Comparison of ENCODE assay signal across 8 mouse cellular contexts in the genomic region with DNA sequence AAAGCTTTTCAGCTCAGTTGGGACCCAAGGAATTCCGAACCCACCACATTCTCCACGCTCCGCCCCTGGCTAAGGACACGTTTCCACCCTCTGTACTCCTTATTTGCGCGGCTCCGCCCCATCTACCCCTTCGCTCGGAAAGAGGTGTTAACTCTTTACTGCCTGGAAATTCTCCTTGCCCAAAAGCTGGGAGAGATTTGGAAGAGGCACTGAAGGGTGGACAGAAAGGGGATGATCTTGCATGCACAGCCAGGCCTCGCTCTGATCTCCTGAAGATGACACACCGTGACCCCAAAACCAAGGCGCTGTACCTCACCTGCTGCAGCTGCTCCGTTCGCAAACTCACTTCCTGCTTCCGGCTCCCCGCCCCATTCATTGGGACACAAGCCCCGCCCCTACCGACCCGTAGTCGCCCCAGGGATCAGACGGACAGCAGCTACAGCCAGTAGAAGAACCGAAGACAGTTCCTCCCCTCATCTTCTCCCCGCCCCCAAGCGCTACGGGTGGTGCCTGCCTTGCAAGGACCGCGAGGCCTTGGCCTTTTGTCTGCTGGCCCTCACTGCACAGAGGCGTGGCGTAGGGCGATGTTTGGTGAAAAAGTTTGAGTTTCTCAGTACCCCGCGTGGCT. TPM values are rescaled to one million over a fixed set of nuclear protein-coding genes. Genes with fewer than 3 reads are reported as not detected.
DNase-seq lines count a peak whose midpoint lies in the region; ATAC-seq lines count a peak whose summit lies in the region.

A gene (minus strand): TSS at position 384 of the 628 bp plus-strand sequence.

- ATAC-seq in hindbrain, embryonic 16.5 days, result peak; percentile 98

- peaks cover 30% of the 10 kb centered on the region for H3K79me2 ChIP-seq in macrophage (ENCODE audit: inconsistent target)

- peak within 1 kb of the TSS; percentile 79 for H3K27ac ChIP-seq in hindbrain, embryonic 16.5 days (ENCODE audit: low read depth, low read length)
- peak within 1 kb of the TSS; percentile 55 for H3K27ac ChIP-seq in macrophage

- H3K4me1 ChIP-seq in hindbrain, embryonic 16.5 days (ENCODE audit: control insufficient read depth, insufficient read depth, low read depth, low read length), result peaks cover 22% of the 10 kb centered on the region

- H3K9me3 ChIP-seq in hindbrain, embryonic 16.5 days (ENCODE audit: control insufficient read depth, low read length), result no peaks in the 10 kb centered on the region

- H3K4me2 ChIP-seq in hindbrain, embryonic 16.5 days (ENCODE audit: low read length), result peak within 1 kb of the TSS; percentile 59

- no peaks in the 10 kb centered on the region for H3K27me3 ChIP-seq in hindbrain, embryonic 16.5 days (replicated peaks; ENCODE audit: control insufficient read depth, insufficient read depth, low read length)

- peak; percentile 89 for DNase-seq in WW6 (ENCODE audit: low read depth, low spot score)
- peak; percentile 95 to 98 for DNase-seq in cerebellum, postnatal 4 days (ENCODE audit: low spot score in 2 of 2)
- peak; percentile 99 for DNase-seq in gastrocnemius, adult 18-20 months (ENCODE audit: low spot score)
- DNase-seq in left cerebral cortex, adult 18-20 months (ENCODE audit: low spot score in 2 of 2), result peak; percentile 99
- DNase-seq in right cerebral cortex, adult 18-20 months, result peak; percentile 98
- peak; percentile 98 for DNase-seq in urinary bladder, postnatal 10 days (ENCODE audit: low spot score)

- peak within 1 kb of the TSS; percentile 74 for H3K9ac ChIP-seq in hindbrain, embryonic 16.5 days (ENCODE audit: low read depth, low read length)

- H3K36me3 ChIP-seq in hindbrain, embryonic 16.5 days (ENCODE audit: control insufficient read depth, insufficient read depth, low read length), result peaks cover 10% of the 10 kb centered on the region; the same call in 1 of the 2 replicates
- H3K36me3 ChIP-seq in macrophage (ENCODE audit: inconsistent target), result peaks cover 28% of the 10 kb centered on the region

- H3K4me3 ChIP-seq in hindbrain, embryonic 16.5 days (ENCODE audit: low read length), result peak within 1 kb of the TSS; percentile 75
- peak within 1 kb of the TSS; percentile 86 for H3K4me3 ChIP-seq in macrophage (ENCODE audit: inconsistent target)

- under 1% methylated on average over 32 of the region's 32 CpGs for WGBS in hindbrain, embryonic 16.5 days
- under 1% methylated on average over 32 of the region's 32 CpGs for WGBS in macrophage (ENCODE audit: missing documents)

RNA-seq across cellular contexts. Expression of the gene that starts here (rescaled TPM):
- 10 to 100 TPM; 13.2 to 14.2 TPM for total RNA-seq in gastrocnemius, adult 18-20 months (2021)
- polyA plus RNA-seq in hindbrain, embryonic 16.5 days (2015; fragmentation: Nextera tagmentation; extraction: Ambion mirVana), result 102 and 115 TPM in 2 replicates
- 10 to 100 TPM; 35.3 to 43.1 TPM for total RNA-seq in left cerebral cortex, adult 18-20 months (2021)
- total RNA-seq in macrophage (2018; cell fraction: chromatin; rRNA removed), result 100 to 1,000 TPM in 1 of 26 experiments, 10 to 100 TPM in 25; 17.9 to 101 (median 72.2) TPM
- total RNA-seq in macrophage (2018; cell fraction: cytosol; rRNA removed), result 10 to 100 TPM; 36.8 to 60.5 (median 49.9) TPM
- total RNA-seq in macrophage (2018; cell fraction: nucleus; rRNA removed), result 10 to 100 TPM; 20.9 to 72.3 (median 48.7) TPM
- 28.6 to 57.3 TPM (median 47.9 TPM) in 3 replicates for polyA plus RNA-seq in macrophage (2018)

Comparison
In these comparisons a context has a peak if more than half of its experiments do, and no peak if none do; other contexts are left out.
1. Peak in every context shown above with its lines: DNase-seq, ATAC-seq, H3K4me3 ChIP-seq and H3K27ac ChIP-seq.